Mouse (Mus musculus) heart, postnatal 25 days (tissue): ENCODE measurements around the gene Gm10715. TPM values are rescaled to one million over a fixed set of nuclear protein-coding genes. Genes with fewer than 3 reads are reported as not detected.
"Not testable (repeated sequence)": the region's sequence is repeated elsewhere in the genome, so short reads cannot be mapped to it uniquely, and the experiment has no call there.

Source experiments
- DNase-seq: peaks from one replicate; pipeline ENCODE4 v3.0.0; 2022; ENCODE audit warnings: low spot score
- intact Hi-C: fragments of 180-260 bp; cut with DNase I; formaldehyde crosslinking; loops from one replicate; pipeline ENCODE4 v1.15.1; 2025
- microRNA-seq: library from miRNA; unstranded; fragments of <30 nt; microRNA quantifications from one replicate; pipeline ENCODE4 v1.2.0, GENCODE M21; 2022
- total RNA-seq, 2 experiments: library from RNA; stranded (reverse); gene quantifications; 2 replicates each; pipeline ENCODE4 v1.2.3; 2021

The Gm10715 gene
- total RNA-seq, 2 experiments from 2014 or later, result not detected

DNA sequence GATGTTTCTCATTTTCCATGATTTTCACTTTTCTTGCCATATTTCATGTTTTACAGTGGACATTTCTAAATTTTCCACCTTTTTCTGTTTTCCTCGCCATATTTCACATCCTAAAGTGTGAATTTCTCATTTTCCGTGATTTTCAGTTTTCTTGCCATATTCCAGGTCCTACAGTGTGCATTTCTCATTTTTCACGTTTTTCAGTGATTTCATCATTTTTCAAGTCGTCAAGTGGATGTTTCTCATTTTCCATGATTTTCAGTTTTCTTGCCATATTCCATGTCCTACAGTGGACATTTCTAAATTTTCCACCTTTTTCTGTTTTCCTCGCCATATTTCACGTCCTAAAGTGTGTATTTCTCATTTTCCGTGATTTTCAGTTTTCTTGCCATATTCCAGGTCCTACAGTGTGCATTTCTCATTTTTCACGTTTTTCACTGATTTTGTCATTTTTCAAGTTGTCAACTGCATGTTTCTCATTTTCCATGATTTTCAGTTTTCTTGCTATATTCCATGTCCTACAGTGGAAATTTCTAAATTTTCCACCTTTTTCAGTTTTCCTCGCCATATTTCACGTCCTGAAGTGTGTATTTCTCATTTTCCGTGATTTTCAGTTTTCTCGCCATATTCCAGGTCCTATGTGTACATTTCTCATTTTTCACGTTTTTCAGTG is 13.2 kb upstream of the Gm10715 start, which contains the start of gene Gm10718:
Gm10718 (plus strand) TSS at position 236 of the 673 bp plus-strand sequence.
- peak; percentile 27 for DNase-seq
- intact Hi-C loops, result not testable (repeated sequence)

DNA sequence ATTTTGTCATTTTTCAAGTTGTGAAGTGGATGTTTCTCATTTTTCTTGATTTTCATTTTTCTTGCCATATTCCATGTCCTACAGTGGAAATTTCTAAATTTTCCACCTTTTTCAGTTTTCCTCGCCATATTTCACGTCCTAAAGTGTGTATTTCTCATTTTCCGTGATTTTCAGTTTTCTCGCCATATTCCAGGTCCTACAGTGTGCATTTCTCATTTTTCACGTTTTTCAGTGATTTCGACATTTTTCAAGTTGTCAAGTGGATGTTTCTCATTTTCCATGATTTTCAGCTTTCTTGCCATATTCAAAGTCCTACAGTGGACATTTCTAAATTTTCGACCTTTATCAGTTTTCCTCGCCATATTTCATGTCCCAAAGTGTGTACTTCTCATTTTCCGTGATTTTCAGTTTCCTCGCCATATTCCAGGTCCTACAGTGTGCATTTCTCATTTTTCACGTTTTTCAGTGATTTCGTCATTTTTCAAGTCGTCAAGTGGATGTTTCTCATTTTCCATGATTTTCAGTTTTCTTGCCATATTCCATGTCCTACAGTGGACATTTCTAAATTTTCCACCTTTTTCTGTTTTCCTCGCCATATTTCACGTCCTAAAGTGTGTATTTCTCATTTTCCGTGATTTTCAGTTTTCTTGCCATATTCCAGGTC is 12.6 kb upstream of the Gm10715 start:
- intact Hi-C loops, result not testable (repeated sequence)
- peak; percentile 99 for DNase-seq

DNA sequence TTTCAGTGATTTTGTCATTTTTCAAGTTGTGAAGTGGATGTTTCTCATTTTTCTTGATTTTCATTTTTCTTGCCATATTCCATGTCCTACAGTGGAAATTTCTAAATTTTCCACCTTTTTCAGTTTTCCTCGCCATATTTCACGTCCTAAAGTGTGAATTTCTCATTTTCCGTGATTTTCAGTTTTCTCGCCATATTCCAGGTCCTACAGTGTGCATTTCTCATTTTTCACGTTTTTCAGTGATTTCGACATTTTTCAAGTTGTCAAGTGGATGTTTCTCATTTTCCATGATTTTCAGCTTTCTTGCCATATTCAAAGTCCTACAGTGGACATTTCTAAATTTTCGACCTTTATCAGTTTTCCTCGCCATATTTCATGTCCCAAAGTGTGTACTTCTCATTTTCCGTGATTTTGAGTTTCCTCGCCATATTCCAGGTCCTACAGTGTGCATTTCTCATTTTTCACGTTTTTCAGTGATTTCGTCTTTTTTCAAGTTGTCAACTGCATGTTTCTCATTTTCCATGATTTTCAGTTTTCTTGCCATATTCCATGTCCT is 11.7 kb upstream of the Gm10715 start, which contains the start of gene Gm10717:
Gm10717 (plus strand) TSS at position 506 of the 556 bp plus-strand sequence.
- intact Hi-C loops, result not testable (repeated sequence)
- DNase-seq, result peak; percentile 19

DNA sequence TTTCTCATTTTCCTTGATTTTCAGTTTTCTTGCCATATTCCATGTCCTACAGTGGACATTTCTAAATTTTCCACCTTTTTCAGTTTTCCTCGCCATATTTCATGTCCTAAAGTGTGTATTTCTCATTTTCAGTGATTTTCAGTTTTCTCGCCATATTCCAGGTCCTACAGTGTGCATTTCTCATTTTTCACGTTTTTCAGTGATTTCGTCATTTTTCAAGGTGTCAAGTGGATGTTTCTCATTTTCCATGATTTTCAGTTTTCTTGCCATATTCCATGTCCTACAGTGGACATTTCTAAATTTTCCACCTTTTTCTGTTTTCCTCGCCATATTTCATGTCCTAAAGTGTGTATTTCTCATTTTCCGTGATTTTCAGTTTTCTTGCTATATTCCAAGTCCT is 11.0 kb upstream of the Gm10715 start:
- DNase-seq, result peak; percentile 46
- intact Hi-C loops, result not testable (repeated sequence)

DNA sequence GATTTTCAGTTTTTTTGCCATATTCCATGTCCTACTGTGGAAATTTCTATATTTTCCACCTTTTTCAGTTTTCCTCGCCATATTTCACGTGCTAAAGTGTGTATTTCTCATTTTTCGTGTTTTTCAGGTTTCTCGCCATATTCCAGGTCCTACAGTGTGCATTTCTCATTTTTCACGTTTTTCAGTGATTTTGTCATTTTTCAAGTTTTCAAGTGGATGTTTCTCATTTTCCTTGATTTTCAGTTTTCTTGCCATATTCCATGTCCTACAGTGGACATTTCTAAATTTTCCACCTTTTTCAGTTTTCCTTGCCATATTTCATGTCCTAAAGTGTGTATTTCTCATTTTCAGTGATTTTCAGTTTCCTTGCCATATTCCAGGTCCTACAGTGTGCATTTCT is 10.5 kb upstream of the Gm10715 start:
- not testable (repeated sequence) for DNase-seq

GRCm38 (mm10) chr9:3026741-3027140 is 9.9 kb upstream of the Gm10715 start:
- intact Hi-C loops, result not testable (repeated sequence)

More for the DNA sequence above, 10.5 kb upstream of the Gm10715 start:
- intact Hi-C loops, result not testable (repeated sequence)

GRCm38 (mm10) chr9:3027200-3027599 is 9.5 kb upstream of the Gm10715 start:
- intact Hi-C loops, DNase-seq: not testable (repeated sequence)

More at GRCm38 (mm10) chr9:3026741-3027140, 9.9 kb upstream of the Gm10715 start:
- DNase-seq, result not testable (repeated sequence)

DNA sequence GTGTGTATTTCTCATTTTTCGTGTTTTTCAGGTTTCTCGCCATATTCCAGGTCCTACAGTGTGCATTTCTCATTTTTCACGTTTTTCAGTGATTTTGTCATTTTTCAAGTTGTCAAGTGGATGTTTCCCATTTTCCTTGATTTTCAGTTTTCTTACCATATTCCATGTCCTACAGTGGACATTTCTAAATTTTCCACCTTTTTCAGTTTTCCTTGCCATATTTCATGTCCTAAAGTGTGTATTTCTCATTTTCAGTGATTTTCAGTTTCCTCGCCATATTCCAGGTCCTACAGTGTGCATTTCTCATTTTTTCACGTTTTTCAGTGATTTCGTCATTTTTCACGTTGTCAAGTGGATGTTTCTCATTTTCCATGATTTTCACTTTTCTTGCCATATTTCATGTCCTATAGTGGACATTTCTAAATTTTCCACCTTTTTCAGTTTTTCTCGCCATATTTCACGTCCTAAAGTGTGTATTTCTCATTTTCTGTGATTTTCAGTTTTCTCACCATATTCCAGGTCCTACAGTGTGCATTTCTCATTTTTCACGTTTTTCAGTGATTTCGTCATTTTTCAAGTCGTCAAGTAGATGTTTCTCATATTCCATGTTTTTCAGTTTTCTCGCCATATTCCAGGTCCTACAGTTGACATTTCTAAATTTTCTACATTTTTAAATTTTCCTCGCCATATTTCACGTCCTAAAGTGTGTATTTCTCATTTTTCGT is 7.2 kb upstream of the Gm10715 start:
- DNase-seq, result peak; percentile 2
- intact Hi-C loops, result not testable (repeated sequence)

DNA sequence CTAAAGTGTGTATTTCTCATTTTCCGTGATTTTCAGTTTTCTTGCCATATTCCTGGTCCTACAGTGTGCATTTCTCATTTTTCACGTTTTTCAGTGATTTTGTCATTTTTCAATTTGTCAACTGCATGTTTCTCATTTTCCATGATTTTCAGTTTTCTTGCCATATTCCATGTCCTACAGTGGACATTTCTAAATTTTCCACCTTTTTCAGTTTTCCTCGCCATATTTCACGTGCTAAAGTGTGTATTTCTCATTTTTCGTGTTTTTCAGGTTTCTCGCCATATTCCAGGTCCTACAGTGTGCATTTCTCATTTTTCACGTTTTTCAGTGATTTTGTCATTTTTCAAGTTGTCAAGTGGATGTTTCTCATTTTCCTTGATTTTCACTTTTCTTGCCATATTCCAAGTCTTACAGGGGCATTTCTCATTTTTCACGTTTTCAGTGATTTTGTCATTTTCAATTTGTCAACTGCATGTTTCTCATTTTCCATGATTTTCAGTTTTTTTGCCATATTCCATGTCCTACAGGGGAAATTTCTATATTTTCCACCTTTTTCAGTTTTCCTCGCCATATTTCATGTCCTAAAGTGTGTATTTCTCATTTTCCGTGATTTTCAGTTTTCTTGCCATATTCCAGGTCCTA is 5.9 kb upstream of the Gm10715 start:
- DNase-seq, result not testable (repeated sequence)

GRCm38 (mm10) chr9:3034299-3034698 is 2.4 kb upstream of the Gm10715 start, which contains the start of gene Gm17535:
Gene Gm17535, plus strand, starts transcription at chr9:3034599.
- intact Hi-C loops, DNase-seq: not testable (repeated sequence)

More for the DNA sequence above, 5.9 kb upstream of the Gm10715 start:
- intact Hi-C loops, result not testable (repeated sequence)

GRCm38 (mm10) chr9:3038161-3038560 is 1.5 kb downstream of the Gm10715 start:
- DNase-seq, intact Hi-C loops: not testable (repeated sequence)

Small RNA genes lying within 50 kb of the gene (microRNA-seq; reads per million reads assigned to microRNA genes)
- gene Mir101c, result not detected

Other genes with a start within 250 kb of the Gm10715 start
- not detected for gene Gm10722, start 36.0 kb upstream of the Gm10715 start, total RNA-seq
- gene Gm11168, start 33.5 kb upstream of the Gm10715 start, total RNA-seq, result not detected
- gene Gm10721, start 23.7 kb upstream of the Gm10715 start, total RNA-seq, result under 1 TPM in 1 of 2 experiments, not detected in 1; 0.78 TPM
- gene Gm10720, start 21.2 kb upstream of the Gm10715 start, total RNA-seq, result not detected
- gene Gm10719, start 19.5 kb upstream of the Gm10715 start, total RNA-seq, result not detected
- gene Gm10718, start 13.3 kb upstream of the Gm10715 start, total RNA-seq, result not detected
- not detected for gene Gm10717, start 11.5 kb upstream of the Gm10715 start, total RNA-seq
- gene Gm17535, start 2.3 kb upstream of the Gm10715 start, total RNA-seq, result not detected